Mouse (Mus musculus) liver, adult (tissue): ENCODE data around the gene Igf2bp3.

Experiments used
- GATA4 ChIP-seq: IDR thresholded peaks from 2 replicates; pipeline ENCODE4 v1.6.1; 2014; ENCODE audit warnings: mild to moderate bottlenecking, low read length; ENCODE audit not compliant: insufficient replicate concordance

Igf2bp3 gene

DNA sequence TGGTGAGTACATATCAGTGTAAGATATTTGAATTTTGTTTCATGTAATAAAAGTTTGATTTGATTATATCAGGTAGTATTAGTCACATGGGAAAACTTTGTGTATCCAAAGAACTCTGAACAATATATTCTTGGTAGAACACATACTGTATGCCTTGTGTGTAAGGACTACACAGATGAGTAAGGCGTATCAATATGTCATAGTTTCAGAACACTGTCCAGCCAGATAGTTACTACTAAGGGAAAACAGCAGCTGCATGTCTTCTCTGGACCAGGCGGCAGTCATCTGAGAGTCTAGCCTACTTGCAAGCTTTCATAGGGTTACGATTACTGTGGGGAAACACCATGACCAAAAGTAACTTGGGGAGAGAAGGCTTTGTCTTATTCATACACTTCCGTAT, 131.7 kb downstream of the Igf2bp3 start:
- no peak for TF ChIP-seq GATA4

DNA sequence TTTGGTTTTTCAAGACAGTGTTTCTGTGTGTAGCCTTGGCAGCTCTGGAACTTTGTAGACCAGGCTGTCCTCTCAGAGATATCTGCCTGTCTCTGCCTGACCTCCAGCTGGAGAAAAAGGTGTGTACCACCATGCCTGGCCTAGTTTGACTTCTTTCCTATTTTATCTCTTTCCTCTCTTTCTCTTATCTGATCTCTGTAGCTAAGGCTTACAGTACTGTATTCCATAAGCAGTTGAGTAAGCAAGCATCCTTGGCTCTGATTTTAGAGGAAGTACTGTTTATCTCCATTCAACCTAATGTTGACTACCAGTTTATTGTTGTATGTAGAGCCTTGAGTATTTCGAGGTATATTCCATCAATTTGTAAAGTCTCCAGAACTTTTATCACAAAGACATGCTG, 135.4 kb downstream of the Igf2bp3 start:
- TF ChIP-seq GATA4, result no peak

DNA sequence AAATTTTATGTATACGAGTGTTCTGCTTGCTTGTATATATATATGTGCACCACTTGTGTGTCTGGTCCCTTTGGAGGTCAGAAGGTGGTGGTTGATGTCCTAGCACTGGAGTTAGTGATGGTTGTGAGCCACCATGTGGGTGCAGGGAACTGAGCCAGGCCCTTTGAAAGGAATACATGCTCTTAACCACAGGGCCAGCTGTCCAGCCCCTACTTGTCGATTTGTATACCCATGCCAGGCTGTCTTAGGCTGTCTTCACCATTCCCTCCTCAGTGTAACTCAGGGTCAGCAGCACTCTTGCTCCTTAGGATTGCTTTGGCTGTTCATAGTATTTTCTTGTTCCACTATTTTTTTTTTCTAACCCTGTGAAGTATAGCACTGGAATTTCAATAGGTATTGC, 136.9 kb downstream of the Igf2bp3 start:
- TF ChIP-seq GATA4, result no peak

DNA sequence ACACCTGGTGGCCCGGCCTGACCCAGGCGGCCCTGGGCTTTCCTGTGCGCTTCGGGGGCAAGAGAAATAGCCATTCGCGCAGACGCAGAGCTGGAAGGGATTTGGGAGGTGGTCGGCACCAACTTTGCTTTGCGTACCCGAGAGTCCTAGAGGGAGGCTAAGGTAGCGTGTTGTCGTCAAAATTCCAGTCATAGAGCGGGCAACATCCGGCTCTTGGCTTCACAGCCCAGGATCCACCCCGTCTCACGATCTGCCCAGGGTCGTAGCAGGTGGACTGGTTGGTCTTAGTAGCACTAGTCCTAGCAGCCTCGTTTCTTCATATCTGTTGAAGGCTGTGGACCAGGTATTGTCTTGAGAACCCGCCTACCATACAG, 140.7 kb downstream of the Igf2bp3 start:
- TF ChIP-seq GATA4, result no peak

DNA sequence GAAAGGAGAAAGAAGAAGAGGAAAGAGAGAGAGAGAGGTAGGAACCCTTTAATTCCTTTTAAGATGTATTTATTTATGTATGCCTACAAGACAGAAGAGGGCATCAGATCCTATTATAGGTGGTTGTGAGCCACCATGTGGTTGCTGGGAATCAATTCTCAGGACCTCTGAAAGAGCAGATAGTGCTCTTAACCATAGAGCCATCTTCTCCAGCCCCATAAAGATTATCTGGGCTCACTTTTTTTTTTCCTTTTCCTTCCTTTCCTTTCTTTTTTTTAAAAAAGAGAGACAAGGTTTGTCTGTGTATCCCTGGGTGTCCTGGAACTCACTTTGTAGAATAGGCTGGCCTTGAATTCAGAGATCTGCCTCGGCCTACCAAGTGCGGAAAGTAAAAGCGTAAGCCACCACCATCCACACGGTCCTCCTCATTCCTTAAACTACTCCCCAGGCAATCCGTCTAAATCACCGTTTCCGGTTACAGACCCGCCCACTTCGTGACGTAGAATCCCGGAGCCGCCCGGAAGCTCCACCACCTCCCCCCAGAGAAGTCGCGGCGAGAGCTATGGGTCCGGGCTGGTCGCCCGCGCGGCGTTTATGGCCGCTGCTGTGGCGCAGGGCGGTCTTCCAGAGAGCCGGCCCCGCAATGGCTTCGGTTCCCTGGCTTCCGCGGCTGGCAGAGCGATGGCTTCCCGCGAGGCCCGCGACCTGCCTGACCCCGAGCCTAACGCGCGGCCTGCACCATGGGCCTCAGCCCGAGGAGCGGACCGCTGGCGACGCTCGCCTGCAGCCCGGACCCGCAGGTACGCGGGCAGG, 141.2 kb downstream of the Igf2bp3 start, which contains the start of gene Malsu1:
Malsu1 (plus strand) TSS at position 492 of the 813 bp plus-strand sequence.
- 0 out of 2 replicates have a peak, but pooled peaks have one; percentile 28 for TF ChIP-seq GATA4

DNA sequence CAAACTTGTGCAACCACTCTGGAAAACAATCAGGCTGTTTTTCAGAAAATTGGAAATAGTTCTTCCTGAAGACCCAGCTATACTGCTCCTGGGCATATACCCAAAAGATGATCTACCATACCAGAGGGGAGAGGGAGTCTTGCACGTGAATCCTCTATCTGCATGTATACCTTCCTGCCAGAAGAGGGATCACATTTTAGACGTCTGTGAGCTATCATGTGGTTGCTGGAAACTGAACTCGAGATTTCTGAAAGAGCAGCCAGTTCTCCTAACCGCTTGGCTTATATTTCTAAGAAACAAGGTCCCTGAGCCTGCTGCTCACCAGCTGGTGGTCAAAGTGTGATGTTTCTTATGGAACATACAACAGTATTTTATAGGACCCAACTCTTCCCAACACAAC, 146.4 kb downstream of the Igf2bp3 start:
- TF ChIP-seq GATA4, result no peak

DNA sequence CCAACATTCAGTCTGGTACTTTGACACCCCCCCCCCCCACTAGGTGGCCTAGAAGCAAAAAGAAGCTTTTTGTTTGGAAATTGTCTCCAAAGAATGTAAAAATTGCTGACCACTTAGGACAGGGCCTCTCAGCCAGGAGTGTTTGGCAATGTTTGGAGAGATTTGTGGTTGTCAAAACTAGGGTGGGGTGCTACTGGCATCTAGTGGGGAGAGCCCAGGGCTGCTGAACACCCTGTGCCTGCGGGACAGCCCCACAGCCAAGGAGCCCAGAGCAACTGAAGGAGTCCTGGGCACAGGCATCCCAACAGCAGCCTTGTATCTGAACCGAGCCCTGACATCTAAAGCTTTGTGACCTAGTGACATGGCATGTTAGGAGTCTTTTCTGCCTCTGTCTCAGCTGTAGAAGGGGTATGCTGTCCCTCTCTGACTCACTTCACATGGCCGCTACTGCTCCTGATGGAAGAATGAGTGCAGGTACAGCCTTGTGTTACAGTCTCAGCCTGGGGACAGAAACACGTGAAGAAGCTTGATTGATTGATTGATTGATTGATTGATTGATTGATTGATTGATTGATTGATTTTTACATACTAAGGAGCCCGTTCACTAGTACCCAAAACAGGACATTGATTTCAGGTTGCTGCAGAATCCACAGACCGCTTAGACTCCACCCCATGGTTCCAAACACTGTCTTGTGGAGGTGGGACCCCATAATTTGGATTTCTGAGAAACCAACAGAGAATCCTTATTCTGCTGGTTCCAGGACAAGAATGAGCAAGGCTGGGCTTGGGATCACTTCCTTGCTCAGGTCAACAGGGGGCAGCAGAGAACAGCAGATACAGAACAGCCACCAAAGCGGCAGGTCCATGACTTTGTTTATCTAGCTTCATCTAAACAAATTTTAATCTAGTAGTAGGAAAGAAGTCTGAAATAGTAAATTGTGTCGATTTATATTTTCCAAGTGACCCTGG, 157.4 kb downstream of the Igf2bp3 start:
- no peak for TF ChIP-seq GATA4

DNA sequence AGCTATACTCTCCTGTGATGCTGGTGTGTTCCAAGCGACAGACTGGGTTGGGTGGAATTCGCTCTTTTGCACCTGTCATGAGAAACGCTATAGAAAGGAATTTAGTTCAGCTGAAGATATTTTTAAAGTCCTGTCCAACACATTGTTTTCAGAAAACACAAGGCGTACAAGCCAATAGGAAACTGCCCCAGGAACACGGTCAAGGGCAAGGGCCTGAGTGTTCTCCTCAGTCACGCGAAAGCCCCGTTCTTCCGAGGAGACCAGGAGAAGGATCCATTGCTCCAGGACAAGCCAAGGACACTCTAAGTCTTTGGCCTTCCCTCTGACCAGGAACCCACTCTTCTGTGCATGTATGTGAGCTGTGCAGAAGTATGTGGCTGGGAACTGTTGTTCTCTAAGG, 158.7 kb downstream of the Igf2bp3 start:
- no peak for TF ChIP-seq GATA4

DNA sequence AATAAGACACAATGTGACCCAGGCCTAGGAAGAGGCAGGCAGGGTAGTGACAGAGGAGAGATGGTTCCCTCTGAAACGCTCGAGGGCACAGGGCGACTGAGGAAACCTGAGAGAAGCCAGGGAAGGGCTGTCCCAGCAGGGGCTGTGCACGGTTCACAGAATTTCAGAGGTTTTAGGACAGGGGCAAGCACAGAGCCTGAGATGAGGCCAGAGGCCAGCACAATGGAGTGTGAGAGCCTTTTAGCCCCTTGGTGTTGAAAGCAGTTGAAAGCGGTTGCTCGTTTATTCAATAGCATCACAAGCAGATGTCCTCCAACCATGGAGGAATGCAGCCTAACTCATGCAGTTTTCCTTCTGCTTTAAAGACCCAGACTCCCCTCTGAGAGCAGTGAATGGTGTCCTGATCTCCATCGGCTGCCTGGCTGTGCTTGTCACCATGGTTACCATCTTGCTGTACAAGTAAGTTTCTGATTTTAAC, 159.5 kb downstream of the Igf2bp3 start:
- no peak for TF ChIP-seq GATA4

DNA sequence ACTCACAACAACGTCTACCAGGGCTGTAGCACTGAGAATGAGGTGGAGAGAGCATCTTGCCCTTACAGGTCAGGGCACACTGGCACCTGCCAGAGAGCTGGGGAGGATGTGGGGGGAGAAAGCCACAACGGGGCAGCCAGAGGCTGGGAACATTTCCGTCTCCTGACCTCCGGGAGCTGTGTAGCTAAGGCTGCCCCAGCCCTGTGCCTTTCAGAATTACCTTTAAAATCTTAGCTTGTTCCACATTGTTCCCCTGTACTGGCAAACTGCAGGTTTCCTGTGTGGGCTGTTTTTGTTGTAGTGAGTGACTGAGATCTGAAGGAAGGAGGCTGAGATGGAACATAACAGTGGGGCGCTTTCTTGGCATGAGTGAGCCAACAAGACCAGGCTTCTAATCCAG, 162.6 kb downstream of the Igf2bp3 start:
- no peak for TF ChIP-seq GATA4

DNA sequence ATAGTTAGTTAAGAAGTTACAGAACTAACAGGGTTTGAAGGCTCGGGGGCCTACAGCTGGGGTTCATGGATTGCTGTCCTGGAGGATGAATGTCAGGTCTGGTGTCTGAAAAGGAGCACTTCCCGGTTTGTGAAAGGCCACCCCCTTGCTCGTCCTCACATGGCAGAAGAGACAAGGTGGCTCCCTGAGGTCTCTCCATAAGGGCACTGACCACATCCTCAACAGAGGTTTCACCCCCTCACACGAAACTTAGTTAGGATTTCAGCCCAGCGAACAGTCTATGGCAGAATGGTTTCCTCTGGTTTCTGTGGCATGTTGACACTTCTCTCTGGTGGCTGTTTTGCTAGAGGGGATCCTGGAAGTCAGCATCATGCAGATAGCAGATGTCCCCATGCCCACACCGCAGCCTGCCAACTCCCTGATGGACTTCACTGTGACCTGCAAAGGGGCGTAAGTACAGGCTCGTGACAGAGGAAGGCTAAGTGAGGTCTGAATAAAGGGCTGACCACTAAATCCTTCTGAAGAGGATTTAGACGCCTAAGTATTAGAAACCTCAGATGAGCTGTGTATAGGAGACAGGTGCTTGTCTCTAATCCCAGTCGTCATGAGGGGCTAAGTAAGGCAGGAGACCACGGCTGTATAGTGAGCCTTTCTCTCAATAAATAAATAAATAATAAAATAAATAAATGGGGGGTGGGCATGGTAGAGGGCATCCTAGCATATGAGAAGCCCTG, 163.9 kb downstream of the Igf2bp3 start:
- no peak for TF ChIP-seq GATA4

DNA sequence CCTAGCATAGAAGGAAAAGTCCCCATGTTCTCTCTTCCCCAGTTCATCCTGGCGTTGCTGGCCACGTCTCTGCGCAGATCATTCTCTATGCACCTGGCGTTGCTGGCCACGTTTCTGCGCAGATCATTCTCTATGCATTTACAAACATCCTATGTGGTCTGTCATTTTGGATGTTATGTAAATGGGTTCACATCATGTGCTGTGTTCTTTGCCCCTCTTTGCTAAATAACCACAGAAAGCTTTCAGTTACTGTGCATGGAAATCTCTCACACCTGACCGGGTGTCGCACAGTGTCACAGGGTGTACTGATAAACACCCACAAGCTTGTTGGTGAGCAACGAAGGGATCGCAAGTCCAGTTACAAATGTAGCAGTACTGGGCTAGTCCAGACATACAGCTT, 166.4 kb downstream of the Igf2bp3 start:
- TF ChIP-seq GATA4, result no peak

DNA sequence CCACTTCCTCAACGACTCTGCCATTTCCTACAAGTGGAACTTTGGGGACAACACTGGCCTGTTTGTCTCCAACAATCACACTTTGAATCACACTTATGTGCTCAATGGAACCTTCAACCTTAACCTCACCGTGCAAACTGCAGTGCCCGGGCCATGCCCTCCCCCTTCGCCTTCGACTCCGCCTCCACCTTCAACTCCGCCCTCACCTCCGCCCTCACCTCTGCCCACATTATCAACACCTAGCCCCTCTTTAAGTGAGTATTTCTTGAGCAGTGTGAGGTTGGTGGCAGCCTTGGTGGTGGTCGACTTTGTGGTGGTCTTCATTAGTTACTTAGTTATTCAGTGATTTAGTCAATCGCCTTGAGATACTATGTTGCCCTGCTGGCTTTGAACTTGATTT, 166.9 kb downstream of the Igf2bp3 start:
- no peak for TF ChIP-seq GATA4

DNA sequence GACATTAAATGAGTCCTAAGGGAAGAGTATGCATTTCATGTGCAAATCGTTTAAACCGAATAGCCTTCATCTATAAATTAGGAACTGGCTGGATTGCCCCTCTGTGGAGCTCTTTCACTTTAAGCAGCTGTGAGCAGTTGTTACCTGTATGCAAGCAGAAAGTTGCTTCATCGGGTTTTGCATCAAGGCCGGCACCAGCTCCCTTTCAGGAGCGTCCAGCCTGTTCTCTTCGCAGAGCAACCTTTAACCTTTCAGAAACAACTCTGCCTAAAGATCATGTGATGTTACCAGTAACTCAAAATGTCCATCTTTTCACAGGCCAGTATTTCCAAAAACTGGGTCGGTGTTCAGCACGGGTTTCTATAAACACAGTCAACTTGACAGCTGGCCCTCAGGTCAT, 167.8 kb downstream of the Igf2bp3 start:
- TF ChIP-seq GATA4, result no peak

DNA sequence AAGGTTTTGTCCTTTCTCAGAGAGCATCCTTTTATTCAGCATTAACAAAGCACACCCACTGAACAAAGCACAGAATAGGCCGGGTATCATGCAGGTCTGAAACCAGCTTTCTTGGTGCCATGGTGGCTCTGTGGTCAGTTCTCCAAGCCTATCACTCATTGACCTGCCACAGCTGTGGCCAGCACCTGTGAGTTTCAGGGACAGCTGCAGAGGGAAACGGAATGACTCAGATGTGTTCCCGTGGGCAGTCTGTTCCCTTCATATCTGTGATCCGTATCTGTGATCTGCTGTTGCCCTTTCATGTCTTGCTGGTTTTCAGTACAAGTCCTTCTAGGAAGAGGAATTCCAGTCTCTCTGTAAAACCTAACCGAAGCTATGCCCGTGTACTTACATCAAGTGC, 168.3 kb downstream of the Igf2bp3 start:
- TF ChIP-seq GATA4, result no peak
